Mouse (Mus musculus): ENCODE results near the gene Lepr. TPM values are rescaled to one million over a fixed set of nuclear protein-coding genes. Genes with fewer than 3 reads are reported as not detected.
A peak's percentile ranks its signal among the peaks of the same experiment; 100 is the strongest.
"Not testable (repeated sequence)": the region's sequence is repeated elsewhere in the genome, so short reads cannot be mapped to it uniquely, and the experiment has no call there.

Lepr gene
- total RNA-seq, 2 experiments from 2014 or later, result 4.2 to 6.3 TPM

DNA sequence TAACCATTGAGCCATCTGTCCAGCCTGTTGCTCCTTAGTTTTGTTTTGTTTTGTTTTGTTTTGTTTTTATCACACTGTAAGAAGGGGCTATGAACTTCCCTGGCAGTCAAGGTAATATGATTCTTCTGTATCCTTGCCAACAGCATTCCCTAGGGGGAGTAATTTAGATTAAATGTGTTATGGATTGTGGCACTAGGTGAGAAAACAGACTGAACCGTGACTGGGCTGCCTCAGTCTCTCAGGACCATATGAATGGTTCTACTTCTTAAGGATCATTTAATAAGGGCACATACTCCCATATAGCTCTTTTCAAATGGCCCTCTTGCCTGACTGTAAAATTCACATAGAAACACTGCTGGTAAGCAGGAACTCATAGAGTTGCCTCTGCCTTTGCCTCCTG lies 4.6 kb upstream of the Lepr start:
- no peak for DNase-seq (ENCODE audit: low spot score in 2 of 2)
- intact Hi-C loops (cut with DNase I), result no loop called here

GRCm38 (mm10) chr4:101715302-101715701 lies 1.9 kb upstream of the Lepr start:
- intact Hi-C loops (cut with DNase I), result no loop called here
- no peak for DNase-seq (ENCODE audit: low spot score in 2 of 2)

DNA sequence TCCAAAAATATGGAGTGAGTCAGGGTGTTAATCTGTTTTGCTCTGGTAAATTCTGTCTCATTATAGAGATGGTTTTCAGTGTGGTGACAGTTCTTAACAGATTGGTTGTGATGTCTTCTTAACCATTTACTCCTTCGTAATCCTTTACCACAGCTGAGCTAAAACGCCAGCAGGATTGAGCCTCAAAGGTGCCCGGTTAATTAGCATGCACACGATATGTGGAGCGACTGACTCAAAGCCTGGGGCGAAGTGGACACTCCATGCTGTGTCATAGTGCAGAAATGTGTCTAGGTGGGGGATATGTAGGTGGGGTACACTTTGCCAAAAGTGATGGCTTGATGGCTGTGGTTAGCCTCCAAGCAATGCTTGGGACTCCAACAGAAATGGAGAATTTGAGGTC lies 1.4 kb upstream of the Lepr start:
- no peak for DNase-seq (ENCODE audit: low spot score in 2 of 2)
- intact Hi-C loops (cut with DNase I), result no loop called here

GRCm38 (mm10) chr4:101718991-101719580 lies 1.9 kb downstream of the Lepr start:
- intact Hi-C loops (cut with DNase I), result no loop called here
- peak in 1 of 2 experiments; percentile 4 for DNase-seq (ENCODE audit: low spot score in 2 of 2)

- intact Hi-C loops (cut with DNase I), result no loop called here
- DNase-seq (ENCODE audit: low spot score in 2 of 2), result no peak
Observed at GRCm38 (mm10) chr4:101721705-101722104, 4.5 kb downstream of the Lepr start.

DNA sequence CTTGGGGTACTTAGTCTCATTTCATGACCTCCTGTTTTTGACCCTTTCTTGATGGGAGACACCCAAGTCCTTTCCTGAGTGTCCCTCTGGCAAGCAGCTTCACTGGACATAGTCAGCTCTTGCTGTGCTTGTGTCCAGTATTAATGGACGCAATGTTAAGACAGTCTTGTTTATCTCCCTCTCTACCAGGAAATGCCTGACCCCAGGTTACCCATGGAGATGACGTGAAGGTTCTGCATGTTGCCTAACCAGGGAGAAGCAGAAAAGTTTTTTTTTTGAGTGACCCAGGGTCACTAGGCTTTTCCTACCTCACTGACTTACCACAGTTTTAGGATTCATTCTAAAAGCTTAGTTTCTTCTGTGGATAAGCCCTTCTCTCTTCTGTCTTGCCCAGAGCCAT lies 24.8 kb downstream of the Lepr start:
- DNase-seq (ENCODE audit: low spot score in 2 of 2), result no peak
- intact Hi-C loops (cut with DNase I), result no loop called here

DNA sequence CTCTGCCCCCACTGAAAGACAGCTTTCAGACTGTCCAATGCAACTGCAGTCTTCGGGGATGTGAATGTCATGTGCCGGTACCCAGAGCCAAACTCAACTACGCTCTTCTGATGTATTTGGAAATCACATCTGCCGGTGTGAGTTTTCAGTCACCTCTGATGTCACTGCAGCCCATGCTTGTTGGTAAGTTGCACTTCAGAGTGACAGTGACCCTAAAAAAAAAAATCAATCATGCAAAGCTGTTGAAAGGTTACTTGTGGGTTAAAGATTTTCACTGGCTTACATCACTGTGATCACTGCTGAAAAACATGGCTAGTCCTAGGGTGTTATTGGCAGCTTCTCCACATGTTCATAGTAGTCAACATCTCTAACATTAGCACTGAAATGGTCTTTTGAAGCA lies 28.3 kb downstream of the Lepr start:
- DNase-seq (ENCODE audit: low spot score in 2 of 2), result no peak
- intact Hi-C loops (cut with DNase I), result no loop called here

GRCm38 (mm10) chr4:101760490-101760889 lies 43.3 kb downstream of the Lepr start:
- DNase-seq (ENCODE audit: low spot score in 2 of 2), result no peak
- intact Hi-C loops (cut with DNase I), result no loop called here

DNA sequence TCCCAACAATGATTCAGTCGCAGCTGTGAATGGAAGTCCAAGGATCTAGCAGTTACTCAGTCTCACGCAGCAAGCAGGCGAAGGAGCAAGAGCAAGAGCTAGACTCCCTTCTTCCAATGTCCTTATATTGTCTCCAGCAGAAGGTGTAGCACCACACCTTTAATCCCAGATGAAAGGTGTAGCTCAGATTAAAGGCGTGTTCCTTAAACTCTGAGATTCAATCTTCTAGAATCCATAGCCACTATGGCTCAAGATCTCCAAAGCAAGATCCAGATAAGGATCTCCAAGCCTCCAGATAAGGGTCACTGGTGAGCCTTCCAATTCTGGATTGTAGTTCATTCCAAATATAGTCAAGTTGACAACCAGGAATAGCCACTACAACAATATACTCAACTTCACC lies 126.7 kb downstream of the Lepr start, which contains the start of gene B020004J07Rik:
Gene B020004J07Rik (minus strand): TSS at position 101 of the 400 bp plus-strand sequence.
- DNase-seq (ENCODE audit: low spot score in 2 of 2); intact Hi-C loops (cut with DNase I): not testable (repeated sequence)

DNA sequence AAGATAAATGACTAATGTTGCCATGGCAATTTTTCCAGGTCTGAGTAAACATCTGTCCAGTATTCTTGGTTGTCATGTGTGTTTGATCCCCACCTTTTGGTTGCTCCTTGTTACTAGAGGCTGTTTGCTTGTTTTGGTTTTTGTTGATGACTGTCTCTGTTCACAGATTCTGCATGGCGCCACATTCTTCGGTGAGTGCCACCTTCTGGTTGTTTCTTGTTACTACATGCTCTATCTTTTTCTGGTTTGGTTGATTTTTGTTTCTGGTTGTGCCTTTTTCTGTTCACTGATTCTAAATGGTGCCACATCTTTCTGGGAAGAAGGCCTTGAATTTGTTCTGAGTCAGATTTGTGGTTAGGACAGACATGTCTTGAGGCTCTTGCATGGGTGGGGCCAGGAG lies 133.7 kb downstream of the Lepr start:
- intact Hi-C loops (cut with DNase I), result no loop called here
- no peak for DNase-seq (ENCODE audit: low spot score in 2 of 2)

DNA sequence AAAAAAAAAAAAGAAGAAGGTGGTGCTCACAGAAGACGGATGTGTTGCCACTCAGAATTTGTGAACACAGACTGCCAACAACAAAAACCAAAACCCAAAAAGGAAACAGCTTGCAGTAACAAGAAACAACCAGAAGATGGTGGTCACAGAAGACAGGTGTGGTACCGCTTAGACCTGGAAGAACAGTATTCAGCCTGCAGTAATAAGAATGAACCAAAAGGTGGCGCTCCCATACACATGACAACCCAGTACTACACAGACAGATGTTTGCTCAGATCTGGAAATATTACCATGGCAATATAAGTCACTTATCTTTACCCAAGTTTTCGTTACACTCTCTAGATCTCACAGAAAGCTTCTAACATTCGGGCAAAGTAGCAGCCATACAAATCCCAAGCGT lies 143.7 kb downstream of the Lepr start:
- intact Hi-C loops (cut with DNase I), result no loop called here
- DNase-seq (ENCODE audit: low spot score in 2 of 2), result peak in 1 of 2 experiments; percentile 7

- no peak for DNase-seq (ENCODE audit: low spot score in 2 of 2)
- intact Hi-C loops (cut with DNase I), result no loop called here
Observed at GRCm38 (mm10) chr4:101862289-101862688, 145.1 kb downstream of the Lepr start.

Other genes with a start within 250 kb of the Lepr start
- 100 to 1,000 TPM; 304 to 330 TPM for gene Dnajc6, start 220.8 kb upstream of the Lepr start, total RNA-seq (2021)
- 10 to 100 TPM; 24.3 to 27.6 TPM for gene Leprot, start 69.7 kb upstream of the Lepr start, total RNA-seq (2021)
- not detected for gene B020004J07Rik, start 126.6 kb downstream of the Lepr start, total RNA-seq (2021)
- not detected for gene C130073F10Rik, start 176.4 kb downstream of the Lepr start, total RNA-seq (2021)
- gene Gm12800, start 191.7 kb downstream of the Lepr start, total RNA-seq (2021), result not detected
- gene Gm12794, start 223.0 kb downstream of the Lepr start, total RNA-seq (2021), result not detected

All from left cerebral cortex, postnatal 36 days (tissue).